Mouse (Mus musculus): ENCODE data around the gene Bcl2l15. TPM values are rescaled to one million over a fixed set of nuclear protein-coding genes. Genes with fewer than 3 reads are reported as not detected.
A peak's percentile ranks its signal among the peaks of the same experiment; 100 is the strongest.

Bcl2l15 gene
- total and polyA plus RNA-seq, 3 experiments = 0.11 TPM; not detected in 2

DNA sequence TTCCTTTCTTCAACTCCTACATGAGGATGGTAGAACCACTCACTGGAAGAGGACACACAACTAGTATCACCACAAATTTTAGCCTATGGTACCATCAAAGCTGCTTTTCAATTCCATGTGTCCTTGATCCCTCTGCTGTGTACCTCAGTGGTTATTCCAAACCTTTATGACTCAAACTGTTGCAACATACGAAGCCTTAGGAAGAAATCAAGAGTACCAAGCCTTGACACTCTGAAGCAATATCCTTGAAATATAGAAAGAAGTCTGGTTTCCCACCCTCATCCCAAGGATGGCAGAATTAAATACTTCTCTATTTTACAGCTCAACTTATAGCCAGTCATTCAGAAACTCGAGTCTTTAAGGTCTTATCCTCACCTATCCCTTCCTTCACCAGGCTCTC lies 36.0 kb upstream of the Bcl2l15 start (continued):
- TF ChIP-seq BHLHE40 (IDR thresholded peaks at IDR 0.05; ENCODE audit: borderline replicate concordance, low read depth, low read length) (no peak), NRF1 (IDR thresholded peaks at IDR 0.05; ENCODE audit: insufficient read depth, low read depth, low read length, poor library complexity, severe bottlenecking) (no peak)

DNA sequence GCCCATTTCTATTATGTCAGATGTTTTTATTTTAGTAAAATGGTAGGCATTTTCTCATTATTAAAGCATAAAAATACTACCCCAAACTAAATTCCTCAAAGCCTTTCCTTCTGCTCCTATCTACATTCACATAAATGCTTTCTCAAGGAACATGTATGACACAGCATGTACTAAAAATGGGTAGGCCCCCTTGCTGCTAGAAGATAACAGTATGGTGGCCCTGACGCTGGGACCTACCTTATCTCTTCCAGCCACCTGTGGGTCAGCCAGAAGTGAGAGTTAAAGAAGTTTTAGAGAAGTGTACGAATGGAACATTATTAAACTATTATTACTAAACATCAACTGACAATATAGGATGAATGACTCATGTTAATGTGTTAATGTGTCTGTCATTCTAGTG lies 32.9 kb upstream of the Bcl2l15 start:
- no peaks in the 10 kb centered on the region for H3K9me3 ChIP-seq (replicated peaks; ENCODE audit: insufficient read depth, low read length)
- H3K4me3 ChIP-seq (ENCODE audit: control insufficient read depth in 1 of 2, insufficient read depth in 1 of 2, low read depth in 2 of 2, low read length in 2 of 2) = no peak overlapping the region
- 0 out of 2 replicates have a peak, but pooled peaks cover 1% of the 10 kb centered on the region for H3K79me2 ChIP-seq (ENCODE audit: control insufficient read depth, insufficient read depth, low read length, poor library complexity)
- H3K27ac ChIP-seq (ENCODE audit: control insufficient read depth, low read depth, low read length) = peak overlapping the region; percentile 11
- no peaks in the 10 kb centered on the region for H3K27me3 ChIP-seq (ENCODE audit: control insufficient read depth in 1 of 2, insufficient read depth in 2 of 2, low read length in 2 of 2)
- peaks cover 28 to 38% of the 10 kb centered on the region in 2 experiments for H3K4me1 ChIP-seq (ENCODE audit: control insufficient read depth in 1 of 2, insufficient read depth in 2 of 2, low read length in 2 of 2)
- H3K9ac ChIP-seq (ENCODE audit: control insufficient read depth, low read depth, low read length, poor library complexity, severe bottlenecking) = no peak overlapping the region
- DNase-seq (ENCODE audit: low read depth, low spot score) = peak; percentile 93
- peaks cover 0 to 42% of the 10 kb centered on the region in 2 experiments; a peak in 3 of 4 replicates for H3K36me3 ChIP-seq (ENCODE audit: control insufficient read depth in 1 of 2, insufficient read depth in 2 of 2, low read length in 2 of 2)
- TF ChIP-seq USF2 (IDR thresholded peaks at IDR 0.05; ENCODE audit: borderline replicate concordance in 1 of 2, insufficient read depth in 1 of 2, low read depth in 1 of 2, low read length in 2 of 2) (no peak), NRF1 (IDR thresholded peaks at IDR 0.05; ENCODE audit: insufficient read depth, low read depth, low read length, poor library complexity, severe bottlenecking) (no peak), ZMIZ1 (IDR thresholded peaks at IDR 0.05; ENCODE audit: low read depth, low read length) (no peak), MYB (IDR thresholded peaks at IDR 0.05; ENCODE audit: low read depth, low read length) (peak; percentile 74), POLR2AphosphoS2 (IDR thresholded peaks at IDR 0.05; ENCODE audit: low read length) (peak; percentile 60; the same call in 1 of the 2 replicates), MAX (IDR thresholded peaks at IDR 0.05; ENCODE audit: low read length) (no peak), USF1 (IDR thresholded peaks at IDR 0.05; ENCODE audit: low read depth, low read length) (no peak), TBP (IDR thresholded peaks at IDR 0.05; ENCODE audit: low read depth, low read length) (no peak), GABPA (IDR thresholded peaks at IDR 0.05; ENCODE audit: low read depth, low read length) (peak; percentile 83), ETS1 (IDR thresholded peaks at IDR 0.05; ENCODE audit: low read depth, low read length) (peak; percentile 99), HCFC1 (IDR thresholded peaks at IDR 0.05; ENCODE audit: low read depth, low read length) (peak; percentile 47; the same call in 1 of the 2 replicates), ZKSCAN1 (IDR thresholded peaks at IDR 0.05; ENCODE audit: low read depth, low read length) (no peak; the same call in 1 of the 2 replicates), CHD1 (IDR thresholded peaks at IDR 0.05; ENCODE audit: low read depth, low read length) (no peak), TCF12 (IDR thresholded peaks at IDR 0.05; ENCODE audit: low read depth, low read length) (peak; percentile 99), CTCF (IDR thresholded peaks at IDR 0.05 in 2 of 3, conservative IDR thresholded peaks at IDR 0.05 in 1 of 3; ENCODE audit: control insufficient read depth in 1 of 3, insufficient read depth in 1 of 3, low read depth in 2 of 3, low read length in 3 of 3, poor library complexity in 1 of 3, severe bottlenecking in 1 of 3) (no peak), UBTF (IDR thresholded peaks at IDR 0.05; ENCODE audit: borderline replicate concordance, insufficient read depth, low read depth, low read length) (no peak), KAT2A (conservative IDR thresholded peaks at IDR 0.05; ENCODE audit: low read depth, low read length) (no peak), ZC3H11A (IDR thresholded peaks at IDR 0.05; ENCODE audit: low read depth, low read length) (no peak), RCOR1 (IDR thresholded peaks at IDR 0.05; ENCODE audit: low read depth, low read length) (peak; percentile 83), JUND (IDR thresholded peaks at IDR 0.05; ENCODE audit: low read depth, low read length) (peak; percentile 73; the same call in 1 of the 2 replicates), MXI1 (IDR thresholded peaks at IDR 0.05; ENCODE audit: low read depth, low read length) (peak; percentile 59), ZNF384 (IDR thresholded peaks at IDR 0.05; ENCODE audit: low read depth, low read length) (0 out of 2 replicates have a peak, but pooled peaks have one; percentile 37), GATA1 (IDR thresholded peaks at IDR 0.05; ENCODE audit: low read depth, low read length) (peak; percentile 99), MEF2A (IDR thresholded peaks at IDR 0.05; ENCODE audit: extremely low read depth, insufficient replicate concordance, low read depth, low read length, poor library complexity, severe bottlenecking) (peak; percentile 98), SMC3 (IDR thresholded peaks at IDR 0.05; ENCODE audit: low read depth, low read length) (no peak), RAD21 (IDR thresholded peaks at IDR 0.05; ENCODE audit: low read depth, low read length) (no peak), MAZ (IDR thresholded peaks at IDR 0.05; ENCODE audit: low read depth, low read length) (peak; percentile 58; the same call in 1 of the 2 replicates), CHD2 (IDR thresholded peaks at IDR 0.05; ENCODE audit: low read length) (no peak; the same call in 1 of the 2 replicates), NELFE (IDR thresholded peaks at IDR 0.05; ENCODE audit: low read depth, low read length) (no peak), EP300 (IDR thresholded peaks at IDR 0.05; ENCODE audit: low read depth in 1 of 2, low read length in 2 of 2) (peak; percentile 98 to 99), BHLHE40 (IDR thresholded peaks at IDR 0.05; ENCODE audit: borderline replicate concordance, low read depth, low read length) (no peak), TAL1 (IDR thresholded peaks at IDR 0.05; ENCODE audit: low read length) (peak; percentile 100), SIN3A (IDR thresholded peaks at IDR 0.05; ENCODE audit: low read length) (peak; percentile 92), E2F4 (IDR thresholded peaks at IDR 0.05; ENCODE audit: borderline replicate concordance, low read depth, low read length) (no peak)
